Mouse (Mus musculus) bone marrow macrophage, adult 2 months (primary cell): ENCODE data around the gene Sema3a.

Source experiments
- CTCF ChIP-seq: IDR thresholded peaks from 2 replicates; pipeline ENCODE4 v1.5.1; 2012; ENCODE audit warnings: low read depth, mild to moderate bottlenecking, low read length, moderate library complexity
- POLR2A ChIP-seq: IDR thresholded peaks from 2 replicates; pipeline ENCODE4 v1.6.1; 2012; ENCODE audit warnings: mild to moderate bottlenecking, low read depth, low read length, borderline replicate concordance

GRCm38 (mm10) chr5:13636237-13636636 is 511.0 kb downstream of the Sema3a start:
- TF ChIP-seq CTCF (no peak), POLR2A (no peak)
